Mouse (Mus musculus) small intestine, adult 2 months (tissue): Measurements from ENCODE around the gene Arhgef3. TPM values are rescaled to one million over a fixed set of nuclear protein-coding genes. Genes with fewer than 3 reads are reported as not detected.

Experiments used
- H3K27ac ChIP-seq: fragments of 200-500 bp; 2 replicates; pipeline ENCODE4 v1.5.1; 2012; ENCODE audit warnings: low read depth, low read length, control low read depth, inconsistent platforms; ENCODE audit not compliant: insufficient read depth
- H3K27me3 ChIP-seq: fragments of 200-500 bp; 2 replicates; pipeline ENCODE4 v1.6.1; 2012; ENCODE audit warnings: mild to moderate bottlenecking, moderate library complexity, low read length, inconsistent platforms; ENCODE audit not compliant: control insufficient read depth, insufficient read depth
- H3K36me3 ChIP-seq: fragments of 200-500 bp; 2 replicates; pipeline ENCODE4 v1.6.1; 2012; ENCODE audit warnings: mild to moderate bottlenecking, low read length, control low read depth, inconsistent platforms; ENCODE audit not compliant: control insufficient read depth, insufficient read depth
- H3K4me1 ChIP-seq: fragments of 200-500 bp; 2 replicates; pipeline ENCODE4 v1.6.1; 2012; ENCODE audit warnings: low read length, inconsistent platforms, mixed read lengths; ENCODE audit not compliant: control insufficient read depth, insufficient read depth, insufficient read length
- H3K4me3 ChIP-seq: fragments of 200-500 bp; 2 replicates; pipeline ENCODE4 v1.5.1; 2012; ENCODE audit warnings: low read depth, mild to moderate bottlenecking, control low read depth, inconsistent platforms, low read length, moderate library complexity
- CTCF ChIP-seq: fragments of 200-500 bp; IDR thresholded peaks from 2 replicates; pipeline ENCODE4 v1.5.1; 2012; ENCODE audit warnings: low read depth, mild to moderate bottlenecking, control low read depth, inconsistent platforms, low read length, moderate library complexity, mixed read lengths; ENCODE audit not compliant: insufficient replicate concordance, insufficient read length; ENCODE audit errors: extremely low read depth
- POLR2A ChIP-seq: fragments of 200-500 bp; IDR thresholded peaks from 2 replicates; pipeline ENCODE4 v1.6.1; 2012; ENCODE audit warnings: low read depth, mild to moderate bottlenecking, control low read depth, inconsistent platforms, low read length, moderate library complexity
- WGBS: fragments of 180-500 bp; shearing (Covaris S2); methylation state at CpG from one replicate; pipeline ENCODE4 v1.1.7; 2018; 5-methylcytosine and 5-hydroxymethylcytosine counted together
- polyA plus RNA-seq: library from polyadenylated mRNA; depleted of rRNA; stranded (reverse); fragments of >200 nt; gene quantifications from 2 replicates; pipeline ENCODE4 v1.2.3, GENCODE M21; 2012

Arhgef3 gene
- polyA plus RNA-seq, 1 experiment: 7.0 TPM

- WGBS: 55% methylated on average over 6 of the region's 6 CpGs
- H3K27ac ChIP-seq: no peak overlapping the region
- H3K4me1 ChIP-seq: peaks cover 14% of the 10 kb centered on the region
- no peaks in the 10 kb centered on the region for H3K36me3 ChIP-seq
- H3K27me3 ChIP-seq: no peaks in the 10 kb centered on the region
- TF ChIP-seq POLR2A: no peak
- no peak overlapping the region for H3K4me3 ChIP-seq
Observed at GRCm38 (mm10) chr14:27075084-27075483, 39.6 kb upstream of the Arhgef3 start.

GRCm38 (mm10) chr14:27075909-27076521 lies 38.7 kb upstream of the Arhgef3 start:
- Histone ChIP-seq H3K4me1 (peaks cover 12% of the 10 kb centered on the region), H3K36me3 (no peaks in the 10 kb centered on the region), H3K27ac (no peak overlapping the region), H3K4me3 (no peak overlapping the region), H3K27me3 (no peaks in the 10 kb centered on the region)
- TF ChIP-seq CTCF (no peak), POLR2A (no peak)
- WGBS: 84% methylated on average over 8 of the region's 8 CpGs

- WGBS: 83% methylated on average over 2 of the region's 2 CpGs
- Histone ChIP-seq H3K27me3 (no peaks in the 10 kb centered on the region), H3K36me3 (no peaks in the 10 kb centered on the region), H3K27ac (no peak overlapping the region), H3K4me3 (no peak overlapping the region), H3K4me1 (peaks cover 7% of the 10 kb centered on the region; the same call in 1 of the 2 replicates)
- no peak for TF ChIP-seq CTCF
- no peak for TF ChIP-seq POLR2A
Observed at GRCm38 (mm10) chr14:27076522-27076920, 38.2 kb upstream of the Arhgef3 start.

GRCm38 (mm10) chr14:27081536-27082275 lies 33.0 kb upstream of the Arhgef3 start:
- WGBS: 76% methylated on average over 5 of the region's 5 CpGs
- TF ChIP-seq POLR2A (no peak), CTCF (no peak)
- no peak overlapping the region for H3K4me3 ChIP-seq
- no peaks in the 10 kb centered on the region for H3K27me3 ChIP-seq
- H3K4me1 ChIP-seq: no peaks in the 10 kb centered on the region
- no peak overlapping the region for H3K27ac ChIP-seq
- no peaks in the 10 kb centered on the region for H3K36me3 ChIP-seq

GRCm38 (mm10) chr14:27085471-27085870 lies 29.2 kb upstream of the Arhgef3 start:
- no peaks in the 10 kb centered on the region for H3K4me1 ChIP-seq
- H3K27ac ChIP-seq: no peak overlapping the region
- no peaks in the 10 kb centered on the region for H3K36me3 ChIP-seq
- no peak overlapping the region for H3K4me3 ChIP-seq
- TF ChIP-seq CTCF (no peak), POLR2A (no peak)
- H3K27me3 ChIP-seq: no peaks in the 10 kb centered on the region
- WGBS: 76% methylated on average over 5 of the region's 5 CpGs

GRCm38 (mm10) chr14:27085999-27086398 lies 28.7 kb upstream of the Arhgef3 start:
- 79% methylated on average over 4 of the region's 4 CpGs for WGBS
- no peak for TF ChIP-seq POLR2A
- TF ChIP-seq CTCF: no peak

GRCm38 (mm10) chr14:27094247-27094646 lies 20.5 kb upstream of the Arhgef3 start:
- Histone ChIP-seq H3K4me1 (no peaks in the 10 kb centered on the region), H3K4me3 (no peak overlapping the region), H3K27me3 (no peaks in the 10 kb centered on the region), H3K27ac (no peak overlapping the region), H3K36me3 (0 out of 2 replicates have a peak, but pooled peaks cover 2% of the 10 kb centered on the region)
- 81% methylated on average over 5 of the region's 5 CpGs for WGBS
- TF ChIP-seq POLR2A (no peak), CTCF (no peak)

More at GRCm38 (mm10) chr14:27085999-27086398, 28.7 kb upstream of the Arhgef3 start:
- H3K27ac ChIP-seq: no peak overlapping the region
- no peaks in the 10 kb centered on the region for H3K36me3 ChIP-seq
- H3K27me3 ChIP-seq: no peaks in the 10 kb centered on the region
- no peak overlapping the region for H3K4me3 ChIP-seq
- H3K4me1 ChIP-seq: no peaks in the 10 kb centered on the region
